Mouse (Mus musculus) MEL (cell line): ENCODE results near the gene Nedd8.

Experiments used
- CTCF ChIP-seq, 3 experiments: IDR thresholded peaks in 2 of 3; conservative IDR thresholded peaks in 1 of 3; 2 replicates each; pipeline ENCODE4 v1.5.1; 2011 to 2012; ENCODE audit warnings: low read length in 3 of 3, low read depth in 2 of 3, mild to moderate bottlenecking in 2 of 3, improper control_type of control experiment in 1 of 3, inconsistent platforms in 1 of 3, mixed read lengths in 1 of 3, moderate library complexity in 1 of 3; ENCODE audit not compliant: control insufficient read depth in 1 of 3, insufficient read depth in 1 of 3, poor library complexity in 1 of 3, severe bottlenecking in 1 of 3
- EP300 ChIP-seq, 2 experiments: IDR thresholded peaks; 2 replicates each; pipeline ENCODE4 v1.6.1; 2011; ENCODE audit warnings: improper control_type of control experiment in 2 of 2, low read length in 2 of 2, low read depth in 1 of 2, mild to moderate bottlenecking in 1 of 2
- ETS1 ChIP-seq: IDR thresholded peaks from 2 replicates; pipeline ENCODE4 v1.6.1; 2012; ENCODE audit warnings: low read depth, mild to moderate bottlenecking, inconsistent platforms, low read length, improper control_type of control experiment, moderate library complexity
- HCFC1 ChIP-seq: IDR thresholded peaks from 2 replicates; pipeline ENCODE4 v1.6.1; 2012; ENCODE audit warnings: low read depth, mild to moderate bottlenecking, inconsistent platforms, low read length, improper control_type of control experiment, moderate library complexity
- MAX ChIP-seq: IDR thresholded peaks from 2 replicates; pipeline ENCODE4 v1.6.1; 2011; ENCODE audit warnings: low read length, improper control_type of control experiment
- MAZ ChIP-seq: IDR thresholded peaks from 2 replicates; pipeline ENCODE4 v1.6.1; 2012; ENCODE audit warnings: low read depth, mild to moderate bottlenecking, inconsistent platforms, low read length, improper control_type of control experiment
- MEF2A ChIP-seq: IDR thresholded peaks from 2 replicates; pipeline ENCODE4 v1.6.1; 2014; ENCODE audit warnings: low read depth, mild to moderate bottlenecking, inconsistent platforms, low read length, improper control_type of control experiment; ENCODE audit not compliant: poor library complexity, insufficient replicate concordance, severe bottlenecking; ENCODE audit errors: extremely low read depth
- POLR2A ChIP-seq, 2 experiments: IDR thresholded peaks; 2 replicates each; pipeline ENCODE4 v1.6.1; 2011 to 2012; ENCODE audit warnings: low read length in 2 of 2, mild to moderate bottlenecking in 2 of 2, control low read depth in 1 of 2, improper control_type of control experiment in 1 of 2, low read depth in 1 of 2, moderate library complexity in 1 of 2; ENCODE audit not compliant: control insufficient read depth in 1 of 2, insufficient read depth in 1 of 2, poor library complexity in 1 of 2
- TAL1 ChIP-seq: IDR thresholded peaks from 2 replicates; pipeline ENCODE4 v1.6.1; 2012; ENCODE audit warnings: mild to moderate bottlenecking, inconsistent platforms, low read length, moderate library complexity, mixed read lengths
- ZMIZ1 ChIP-seq: IDR thresholded peaks from 2 replicates; pipeline ENCODE4 v1.6.1; 2012; ENCODE audit warnings: low read depth, mild to moderate bottlenecking, inconsistent platforms, low read length, improper control_type of control experiment, moderate library complexity
- ZNF384 ChIP-seq: IDR thresholded peaks from 2 replicates; pipeline ENCODE4 v1.6.1; 2012; ENCODE audit warnings: low read depth, mild to moderate bottlenecking, inconsistent platforms, low read length, improper control_type of control experiment

DNA sequence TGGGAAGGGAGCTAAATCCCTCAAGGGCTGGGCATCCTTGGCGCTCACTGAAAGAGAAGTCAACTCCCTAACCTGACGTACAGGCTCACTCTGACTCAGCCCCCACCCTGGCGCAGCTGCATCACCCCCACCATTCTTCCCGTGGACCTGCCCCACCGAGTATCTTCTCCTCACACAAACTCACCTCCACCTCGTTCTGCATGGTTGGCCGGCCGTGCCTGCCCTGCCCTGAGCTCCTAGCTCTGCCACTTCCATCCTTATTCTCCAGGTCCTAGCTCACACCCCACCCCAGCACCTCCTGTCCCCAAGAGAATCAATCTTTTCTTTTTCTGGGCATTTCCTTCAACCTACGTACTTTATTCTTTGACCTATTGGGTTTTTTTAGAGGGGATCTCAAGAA is 29.2 kb upstream of the Nedd8 start:
- TF ChIP-seq MAZ, result no peak
- no peak for TF ChIP-seq POLR2A (IDR thresholded peaks at IDR 0.05; ENCODE audit: control insufficient read depth in 1 of 2, insufficient read depth in 1 of 2, low read depth in 1 of 2, low read length in 2 of 2, poor library complexity in 1 of 2)
- TF ChIP-seq CTCF (IDR thresholded peaks at IDR 0.05 in 2 of 3, conservative IDR thresholded peaks at IDR 0.05 in 1 of 3; ENCODE audit: control insufficient read depth in 1 of 3, insufficient read depth in 1 of 3, low read depth in 2 of 3, low read length in 3 of 3, poor library complexity in 1 of 3, severe bottlenecking in 1 of 3), result no peak
- TF ChIP-seq EP300 (IDR thresholded peaks at IDR 0.05; ENCODE audit: low read depth in 1 of 2, low read length in 2 of 2), result no peak
- TF ChIP-seq HCFC1, result no peak
- no peak for TF ChIP-seq TAL1
- no peak for TF ChIP-seq ETS1
- TF ChIP-seq MAX, result no peak
- TF ChIP-seq MEF2A, result no peak
- TF ChIP-seq ZMIZ1, result no peak
- no peak for TF ChIP-seq ZNF384
